Mouse (Mus musculus): ENCODE measurements around the gene Mbd6.
A peak's percentile ranks its signal among the peaks of the same experiment; 100 is the strongest.

The Mbd6 gene

DNA sequence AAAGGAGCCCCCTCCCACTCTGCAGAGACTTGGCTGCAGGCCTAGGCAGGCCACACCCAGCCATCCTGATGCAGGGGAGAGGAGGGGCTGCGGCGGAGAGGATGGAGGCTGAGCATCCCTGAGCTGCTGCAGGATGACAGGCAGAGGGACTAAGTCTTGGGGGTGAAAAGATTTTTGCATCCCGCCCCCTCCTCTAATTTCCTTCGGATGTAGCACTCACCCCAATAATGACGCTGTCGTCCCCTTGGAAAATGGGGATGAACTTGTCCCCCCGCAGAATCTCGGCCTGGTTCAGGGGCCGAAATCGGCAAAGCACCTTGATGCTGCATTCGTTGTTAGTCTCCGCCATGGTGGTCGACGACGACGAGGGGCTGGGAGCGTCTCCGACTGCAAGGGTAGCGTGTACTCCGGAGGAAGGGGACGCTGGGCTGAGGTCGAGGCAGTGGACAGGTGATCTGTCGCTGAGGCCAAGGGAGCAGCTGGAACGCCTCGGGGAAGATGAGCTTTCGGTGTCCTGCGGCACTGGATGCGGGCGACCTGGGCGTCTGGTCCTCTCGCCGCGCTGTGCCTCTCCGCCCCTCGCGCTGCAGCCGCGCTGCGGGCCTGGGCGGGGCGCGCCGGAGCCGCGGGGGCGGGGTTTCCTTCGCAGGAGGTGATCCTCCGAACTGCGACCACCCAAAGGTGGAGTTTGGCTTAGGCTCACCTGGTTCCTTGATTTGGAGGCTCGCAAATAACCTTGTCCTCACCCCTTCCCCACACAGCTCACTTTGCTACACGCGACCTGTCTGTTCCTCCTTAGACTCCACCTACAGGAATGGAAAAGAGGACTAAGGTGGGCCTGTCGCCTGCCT lies 26.0 kb downstream of the Mbd6 start, which contains the start of gene Kif5a:
Gene Kif5a (minus strand): TSS at position 801 of the 851 bp plus-strand sequence.
- DNase-seq (ENCODE audit: inconsistent ontology term), result peak; percentile 24

GRCm38 (mm10) chr10:127261706-127262547 lies 26.9 kb downstream of the Mbd6 start:
- DNase-seq (ENCODE audit: inconsistent ontology term), result no peak

GRCm38 (mm10) chr10:127258489-127258888 lies 30.3 kb downstream of the Mbd6 start:
- no peak for DNase-seq (ENCODE audit: inconsistent ontology term)

DNA sequence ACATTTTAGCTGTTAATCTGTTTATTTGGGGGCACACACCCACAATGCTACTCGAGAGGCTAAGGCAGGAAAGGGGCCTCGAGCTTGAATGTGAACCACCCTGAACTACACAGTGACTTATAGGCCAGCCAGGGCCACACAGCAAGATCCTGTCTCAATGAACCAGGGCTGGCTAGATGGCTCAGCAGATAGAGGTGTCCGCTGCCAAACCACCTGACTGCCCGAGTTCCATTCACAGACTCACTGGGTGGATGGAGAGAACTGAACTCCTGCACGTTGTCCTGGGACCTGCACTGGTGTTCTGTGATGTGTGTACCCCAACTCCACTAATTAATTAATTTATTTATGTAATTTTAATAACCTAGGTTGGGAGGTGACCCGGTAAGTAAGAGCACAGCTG lies 31.0 kb downstream of the Mbd6 start:
- DNase-seq (ENCODE audit: inconsistent ontology term), result no peak

DNA sequence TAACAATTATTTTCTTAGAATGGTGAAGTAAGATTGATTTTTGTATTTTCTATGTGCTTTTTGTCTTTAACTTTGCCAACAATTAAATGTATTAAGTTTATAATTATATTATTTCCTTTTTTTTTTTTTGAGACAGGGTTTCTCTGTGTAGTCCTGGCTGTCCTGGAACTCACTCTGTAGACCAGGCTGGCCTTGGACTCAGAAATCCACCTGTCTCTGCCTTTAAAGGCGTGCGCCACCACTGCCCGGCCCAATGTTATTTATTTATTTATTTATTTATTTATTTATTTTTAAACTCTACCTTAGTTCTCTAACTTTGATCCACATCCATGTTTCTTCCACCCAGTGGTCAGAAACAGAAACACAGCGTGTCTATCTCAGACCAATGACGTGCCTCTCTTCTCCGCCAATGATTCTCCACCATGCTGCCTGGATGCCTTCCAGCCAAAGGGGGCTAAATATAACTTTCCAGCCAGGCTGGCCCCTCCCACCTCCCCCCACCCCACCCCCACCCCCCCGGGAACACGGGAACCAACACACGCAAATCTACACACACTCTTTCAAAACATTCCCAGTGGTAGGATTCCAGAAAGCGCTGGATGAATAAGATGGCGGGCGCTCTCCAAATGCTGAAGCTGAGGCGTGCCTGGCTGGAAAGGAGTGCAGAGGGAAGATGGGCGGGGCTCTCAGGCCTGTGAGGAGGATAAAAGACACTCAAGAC lies 33.0 kb downstream of the Mbd6 start:
- DNase-seq (ENCODE audit: inconsistent ontology term), result peak; percentile 59

- DNase-seq (ENCODE audit: inconsistent ontology term), result no peak
Observed at GRCm38 (mm10) chr10:127250810-127251209, 38.0 kb downstream of the Mbd6 start.

DNA sequence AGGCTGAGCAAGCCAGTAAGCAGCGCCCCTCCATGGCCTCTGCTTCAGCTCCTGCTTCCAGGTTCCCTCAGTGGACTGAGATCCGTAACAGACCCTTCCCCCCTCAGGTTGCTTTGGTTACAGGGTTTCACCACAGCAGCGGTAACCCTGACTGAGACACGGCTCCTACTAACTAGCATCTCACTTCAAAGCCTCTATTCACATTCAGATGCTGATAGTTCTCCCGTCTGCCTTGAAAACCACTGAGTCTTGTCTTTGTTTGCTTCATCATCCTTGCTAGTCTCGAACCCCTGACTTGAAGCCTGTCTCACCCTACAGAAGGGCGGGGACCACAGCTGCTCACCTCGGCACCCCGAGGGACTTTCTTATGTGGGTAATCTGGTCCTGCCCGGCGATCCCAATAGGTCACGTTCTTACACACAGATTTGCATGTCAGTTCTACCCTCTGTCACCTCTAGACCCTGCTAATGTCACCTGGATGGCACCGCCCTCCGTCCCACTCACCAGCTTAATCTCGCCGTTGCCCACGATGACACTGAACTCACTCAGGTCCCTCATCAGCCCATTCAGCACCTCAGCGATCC lies 50.5 kb downstream of the Mbd6 start:
- no peak for DNase-seq (ENCODE audit: inconsistent ontology term)

DNA sequence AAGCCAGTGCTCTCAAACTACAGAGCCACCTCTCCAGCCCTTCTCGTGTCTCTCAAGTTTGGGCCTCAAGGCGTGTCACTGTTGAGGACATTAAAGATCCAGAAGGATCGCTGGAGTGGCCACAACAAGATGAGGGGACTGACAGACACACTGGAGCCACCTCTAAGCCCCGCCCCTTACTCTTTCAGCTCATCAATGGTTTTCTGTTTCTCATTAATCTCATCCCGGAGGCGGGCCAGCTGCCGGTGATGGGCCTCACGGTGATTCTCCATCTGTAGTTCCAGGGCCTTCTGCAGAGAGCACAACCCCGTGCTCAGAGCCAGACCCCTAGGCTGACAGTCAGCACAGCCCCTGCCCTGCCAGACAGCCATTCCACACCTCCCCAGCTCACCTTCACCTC lies 52.3 kb downstream of the Mbd6 start:
- no peak for DNase-seq (ENCODE audit: inconsistent ontology term)

- no peak for DNase-seq (ENCODE audit: inconsistent ontology term)
Observed at GRCm38 (mm10) chr10:127233141-127233540, 55.7 kb downstream of the Mbd6 start.

Measured in Muller cell, postnatal 12 days (primary cell).